Mouse (Mus musculus): Measurements from ENCODE around the gene Aff2. TPM values are rescaled to one million over a fixed set of nuclear protein-coding genes. Genes with fewer than 3 reads are reported as not detected.

Gene Aff2
- total and polyA plus RNA-seq, 3 experiments: under 0.01 TPM; not detected in 2

- Histone ChIP-seq H3K4me3 (ENCODE audit: low read depth, low read length) (no peak overlapping the region), H3K36me3 (replicated peaks) (no peaks in the 10 kb centered on the region), H3K4me1 (ENCODE audit: insufficient read depth, low read depth, low read length) (no peaks in the 10 kb centered on the region), H3K27me3 (ENCODE audit: insufficient read depth, low read length) (no peaks in the 10 kb centered on the region), H3K9me3 (replicated peaks) (no peaks in the 10 kb centered on the region)
- TF ChIP-seq CTCF (IDR thresholded peaks at IDR 0.05; ENCODE audit: low read depth, low read length) (no peak), GATA2 (IDR thresholded peaks at IDR 0.05; ENCODE audit: borderline replicate concordance, low read depth, low read length) (no peak), TAL1 (conservative IDR thresholded peaks at IDR 0.05; ENCODE audit: low read depth, low read length) (no peak), POLR2AphosphoS5 (IDR thresholded peaks at IDR 0.05; ENCODE audit: insufficient replicate concordance, low read depth, low read length) (no peak), GATA1 (IDR thresholded peaks at IDR 0.05; ENCODE audit: borderline replicate concordance, low read length) (no peak)
- DNase-seq (ENCODE audit: low spot score) (no peak), ATAC-seq (ENCODE audit: extremely low read depth, insufficient number of reproducible peaks, low FRiP score, poor library complexity, severe bottlenecking) (no peak)
Observed at GRCm38 (mm10) chrX:69502061-69502460, 142.0 kb downstream of the Aff2 start.

GRCm38 (mm10) chrX:69518040-69518575 is 158.0 kb downstream of the Aff2 start:
- Histone ChIP-seq H3K4me3 (ENCODE audit: low read depth, low read length) (no peak overlapping the region), H3K27me3 (ENCODE audit: insufficient read depth, low read length) (no peaks in the 10 kb centered on the region), H3K9me3 (replicated peaks) (no peaks in the 10 kb centered on the region), H3K36me3 (replicated peaks) (no peaks in the 10 kb centered on the region), H3K4me1 (ENCODE audit: insufficient read depth, low read depth, low read length) (no peaks in the 10 kb centered on the region)
- DNase-seq (ENCODE audit: low spot score) (no peak), ATAC-seq (ENCODE audit: extremely low read depth, insufficient number of reproducible peaks, low FRiP score, poor library complexity, severe bottlenecking) (no peak)
- TF ChIP-seq CTCF (IDR thresholded peaks at IDR 0.05; ENCODE audit: low read depth, low read length): no peak
- no peak for TF ChIP-seq TAL1 (conservative IDR thresholded peaks at IDR 0.05; ENCODE audit: low read depth, low read length)
- no peak for TF ChIP-seq GATA1 (IDR thresholded peaks at IDR 0.05; ENCODE audit: borderline replicate concordance, low read length)
- no peak for TF ChIP-seq GATA2 (IDR thresholded peaks at IDR 0.05; ENCODE audit: borderline replicate concordance, low read depth, low read length)
- TF ChIP-seq POLR2AphosphoS5 (IDR thresholded peaks at IDR 0.05; ENCODE audit: insufficient replicate concordance, low read depth, low read length): no peak

DNA sequence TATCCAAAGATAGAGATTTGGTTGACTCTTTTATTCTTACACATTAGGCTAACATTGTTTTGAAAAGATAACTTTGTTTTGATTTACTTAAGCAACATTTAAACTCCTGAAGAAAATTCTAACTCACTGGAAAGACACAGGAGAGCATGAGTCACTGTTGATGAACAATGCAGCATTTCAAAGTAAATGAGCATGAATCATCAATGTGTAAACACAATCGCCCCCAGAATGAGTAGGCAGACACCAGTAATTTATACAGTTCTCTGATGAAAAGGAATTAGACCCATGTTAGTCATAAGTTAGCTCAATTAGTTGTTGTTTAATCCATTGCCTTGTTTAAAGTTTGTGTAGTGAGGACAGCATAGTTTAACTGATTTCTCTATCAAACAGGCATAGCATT is 180.7 kb downstream of the Aff2 start:
- TF ChIP-seq GATA2 (IDR thresholded peaks at IDR 0.05; ENCODE audit: borderline replicate concordance, low read depth, low read length): no peak
- no peak for TF ChIP-seq POLR2AphosphoS5 (IDR thresholded peaks at IDR 0.05; ENCODE audit: insufficient replicate concordance, low read depth, low read length)
- TF ChIP-seq TAL1 (conservative IDR thresholded peaks at IDR 0.05; ENCODE audit: low read depth, low read length): no peak
- TF ChIP-seq GATA1 (IDR thresholded peaks at IDR 0.05; ENCODE audit: borderline replicate concordance, low read length): no peak
- no peak for TF ChIP-seq CTCF (IDR thresholded peaks at IDR 0.05; ENCODE audit: low read depth, low read length)
- no peak for ATAC-seq (ENCODE audit: extremely low read depth, insufficient number of reproducible peaks, low FRiP score, poor library complexity, severe bottlenecking)

DNA sequence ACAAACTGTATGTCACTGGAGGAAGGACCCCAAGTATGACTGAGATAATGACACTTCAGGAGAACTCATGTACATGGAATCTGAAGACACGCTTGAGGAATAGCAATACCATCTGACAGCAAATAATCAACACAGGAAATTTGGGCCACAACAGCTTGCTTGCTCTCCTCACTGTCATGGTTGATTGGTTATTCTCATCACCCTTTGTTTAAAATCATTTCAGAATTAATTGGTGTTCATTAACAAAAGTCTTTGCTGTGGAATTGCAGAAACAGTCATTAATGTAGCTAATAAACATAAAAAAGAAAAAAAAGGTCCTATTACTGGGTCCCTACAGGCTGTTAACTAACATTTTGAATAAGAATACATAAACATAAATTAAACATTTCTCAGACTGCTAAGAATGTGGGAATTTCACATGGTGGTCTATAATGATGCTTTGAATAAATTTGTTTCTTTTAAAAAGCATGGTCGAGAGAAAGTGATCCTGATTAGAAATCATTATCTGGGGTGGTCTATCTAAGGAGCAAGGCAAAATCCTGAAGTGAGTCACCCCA is 219.9 kb downstream of the Aff2 start:
- no peak overlapping the region for H3K4me3 ChIP-seq (ENCODE audit: low read depth, low read length)
- H3K36me3 ChIP-seq (replicated peaks): no peaks in the 10 kb centered on the region
- TF ChIP-seq GATA1 (IDR thresholded peaks at IDR 0.05; ENCODE audit: borderline replicate concordance, low read length): no peak
- no peak for TF ChIP-seq TAL1 (conservative IDR thresholded peaks at IDR 0.05; ENCODE audit: low read depth, low read length)
- TF ChIP-seq POLR2AphosphoS5 (IDR thresholded peaks at IDR 0.05; ENCODE audit: insufficient replicate concordance, low read depth, low read length): no peak
- TF ChIP-seq CTCF (IDR thresholded peaks at IDR 0.05; ENCODE audit: low read depth, low read length): no peak
- no peak for TF ChIP-seq GATA2 (IDR thresholded peaks at IDR 0.05; ENCODE audit: borderline replicate concordance, low read depth, low read length)
- DNase-seq (ENCODE audit: low spot score) (no peak), ATAC-seq (ENCODE audit: extremely low read depth, insufficient number of reproducible peaks, low FRiP score, poor library complexity, severe bottlenecking) (no peak)
- H3K27me3 ChIP-seq (ENCODE audit: insufficient read depth, low read length): no peaks in the 10 kb centered on the region
- no peaks in the 10 kb centered on the region for H3K4me1 ChIP-seq (ENCODE audit: insufficient read depth, low read depth, low read length)
- no peaks in the 10 kb centered on the region for H3K9me3 ChIP-seq (replicated peaks)

More for the DNA sequence above, 180.7 kb downstream of the Aff2 start:
- Histone ChIP-seq H3K4me1 (ENCODE audit: insufficient read depth, low read depth, low read length) (no peaks in the 10 kb centered on the region), H3K27me3 (ENCODE audit: insufficient read depth, low read length) (no peaks in the 10 kb centered on the region), H3K36me3 (replicated peaks) (no peaks in the 10 kb centered on the region), H3K4me3 (ENCODE audit: low read depth, low read length) (no peak overlapping the region), H3K9me3 (replicated peaks) (no peaks in the 10 kb centered on the region)
- DNase-seq (ENCODE audit: low spot score): no peak

DNA sequence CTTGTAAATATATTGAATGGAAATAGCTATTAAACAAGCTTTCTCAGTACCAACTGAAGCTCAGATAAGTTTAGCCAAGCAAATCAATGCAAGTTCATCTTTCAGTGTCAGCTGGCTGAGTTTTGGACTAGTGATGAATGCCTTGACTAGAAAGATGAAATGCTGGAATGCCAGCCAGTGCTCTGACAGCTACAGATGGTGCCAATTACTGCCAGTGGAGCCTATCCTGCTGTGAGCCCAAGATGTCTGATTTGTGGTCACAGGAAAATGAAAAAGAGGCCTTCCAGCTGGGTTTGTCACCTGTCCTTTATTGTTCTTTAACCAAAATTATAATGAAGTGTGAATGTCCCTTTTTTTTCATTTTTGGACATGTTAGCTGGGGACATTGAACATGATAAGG is 248.7 kb downstream of the Aff2 start:
- no peaks in the 10 kb centered on the region for H3K4me1 ChIP-seq (ENCODE audit: insufficient read depth, low read depth, low read length)
- no peak overlapping the region for H3K4me3 ChIP-seq (ENCODE audit: low read depth, low read length)
- H3K27me3 ChIP-seq (ENCODE audit: insufficient read depth, low read length): no peaks in the 10 kb centered on the region
- no peaks in the 10 kb centered on the region for H3K36me3 ChIP-seq (replicated peaks)
- ATAC-seq (ENCODE audit: extremely low read depth, insufficient number of reproducible peaks, low FRiP score, poor library complexity, severe bottlenecking) (no peak), DNase-seq (ENCODE audit: low spot score) (no peak)
- H3K9me3 ChIP-seq (replicated peaks): no peaks in the 10 kb centered on the region
- TF ChIP-seq GATA2 (IDR thresholded peaks at IDR 0.05; ENCODE audit: borderline replicate concordance, low read depth, low read length): no peak
- TF ChIP-seq POLR2AphosphoS5 (IDR thresholded peaks at IDR 0.05; ENCODE audit: insufficient replicate concordance, low read depth, low read length): no peak
- no peak for TF ChIP-seq TAL1 (conservative IDR thresholded peaks at IDR 0.05; ENCODE audit: low read depth, low read length)
- TF ChIP-seq GATA1 (IDR thresholded peaks at IDR 0.05; ENCODE audit: borderline replicate concordance, low read length): no peak
- no peak for TF ChIP-seq CTCF (IDR thresholded peaks at IDR 0.05; ENCODE audit: low read depth, low read length)

- DNase-seq (ENCODE audit: low spot score) (no peak), ATAC-seq (ENCODE audit: extremely low read depth, insufficient number of reproducible peaks, low FRiP score, poor library complexity, severe bottlenecking) (no peak)
- Histone ChIP-seq H3K27me3 (ENCODE audit: insufficient read depth, low read length) (no peaks in the 10 kb centered on the region), H3K4me3 (ENCODE audit: low read depth, low read length) (no peak overlapping the region), H3K9me3 (replicated peaks) (no peaks in the 10 kb centered on the region), H3K4me1 (ENCODE audit: insufficient read depth, low read depth, low read length) (no peaks in the 10 kb centered on the region), H3K36me3 (replicated peaks) (no peaks in the 10 kb centered on the region)
- no peak for TF ChIP-seq GATA2 (IDR thresholded peaks at IDR 0.05; ENCODE audit: borderline replicate concordance, low read depth, low read length)
- TF ChIP-seq POLR2AphosphoS5 (IDR thresholded peaks at IDR 0.05; ENCODE audit: insufficient replicate concordance, low read depth, low read length): no peak
- TF ChIP-seq TAL1 (conservative IDR thresholded peaks at IDR 0.05; ENCODE audit: low read depth, low read length): no peak
- no peak for TF ChIP-seq CTCF (IDR thresholded peaks at IDR 0.05; ENCODE audit: low read depth, low read length)
- TF ChIP-seq GATA1 (IDR thresholded peaks at IDR 0.05; ENCODE audit: borderline replicate concordance, low read length): no peak
Observed at GRCm38 (mm10) chrX:69663038-69663437, 302.9 kb downstream of the Aff2 start.
